Mouse (Mus musculus) lung, embryonic 14.5 days (tissue): ENCODE measurements around the gene Hey2. TPM values are rescaled to one million over a fixed set of nuclear protein-coding genes. Genes with fewer than 3 reads are reported as not detected.
A peak's percentile ranks its signal among the peaks of the same experiment; 100 is the strongest.

Experiments
- ATAC-seq: fragments of 200-750 bp; cut with Nextera tagmentation; 2 replicates; pipeline ENCODE4 v1.8.0; 2017; ENCODE audit warnings: mild to moderate bottlenecking, moderate TSS enrichment, moderate library complexity; ENCODE audit not compliant: insufficient read depth
- DNase-seq: peaks from one replicate; pipeline ENCODE4 v3.0.0-alpha.2; 2015
- H3K27ac ChIP-seq: fragments of 300-500 bp; sonication (generic); 2 replicates; pipeline ENCODE4 v1.5.1; 2014; ENCODE audit warnings: low read depth, mild to moderate bottlenecking, moderate library complexity
- H3K27me3 ChIP-seq: fragments of 300-500 bp; sonication (generic); 2 replicates; pipeline ENCODE4 v1.6.1; 2014; ENCODE audit warnings: low read length, control low read depth; ENCODE audit not compliant: insufficient read depth
- H3K36me3 ChIP-seq: fragments of 300-500 bp; sonication (generic); 2 replicates; pipeline ENCODE4 v1.6.1; 2014; ENCODE audit warnings: control low read depth; ENCODE audit not compliant: insufficient read depth
- H3K4me1 ChIP-seq: fragments of 300-500 bp; sonication (generic); 2 replicates; pipeline ENCODE4 v1.6.1; 2014; ENCODE audit warnings: antibody characterized with exemption, control low read depth; ENCODE audit not compliant: insufficient read depth
- H3K4me2 ChIP-seq: fragments of 300-500 bp; sonication (generic); 2 replicates; pipeline ENCODE4 v1.6.1; 2014; ENCODE audit warnings: mild to moderate bottlenecking
- H3K4me3 ChIP-seq: fragments of 300-500 bp; sonication (generic); 2 replicates; pipeline ENCODE4 v1.5.1; 2014; ENCODE audit warnings: low read depth, low read length
- H3K9ac ChIP-seq: fragments of 300-500 bp; sonication (generic); 2 replicates; pipeline ENCODE4 v1.6.1; 2014
- H3K9me3 ChIP-seq: fragments of 300-500 bp; sonication (generic); 2 replicates; pipeline ENCODE4 v1.6.1; 2016; ENCODE audit warnings: low read depth, low read length, control low read depth
- CTCF ChIP-seq: IDR thresholded peaks from 2 replicates; pipeline ENCODE4 v1.5.1; 2016; ENCODE audit warnings: antibody characterized with exemption, low read depth
- WGBS: fragments of 180-500 bp; shearing (Covaris S2); extraction: QIAGEN DNeasy Blood & Tissue Kit; methylation state at CpG from one replicate; pipeline ENCODE4 v1.1.7; 2014; 5-methylcytosine and 5-hydroxymethylcytosine counted together
- polyA plus RNA-seq: library from polyadenylated mRNA; unstranded; fragments of >200 nt; fragmentation: Nextera tagmentation; extraction: Ambion mirVana; gene quantifications from 2 replicates; pipeline ENCODE4 v1.2.1, GENCODE M21; 2014

Hey2 gene
- polyA plus RNA-seq, 1 experiment from 2014 or later: 2.2 TPM

GRCm38 (mm10) chr10:30803587-30804253 lies 38.9 kb downstream of the Hey2 start:
- no peaks in the 10 kb centered on the region for H3K27me3 ChIP-seq
- H3K4me3 ChIP-seq: peak overlapping the region; percentile 72
- no peaks in the 10 kb centered on the region for H3K4me1 ChIP-seq
- whole genome bisulfite sequencing: 28% methylated on average over 7 of the region's 7 CpGs
- no peak for TF ChIP-seq CTCF
- DNase-seq (no peak), ATAC-seq (peak; percentile 10; the same call in 1 of the 2 replicates)
- no peaks in the 10 kb centered on the region for H3K9me3 ChIP-seq
- peak overlapping the region; percentile 96 for H3K27ac ChIP-seq
- H3K36me3 ChIP-seq: no peaks in the 10 kb centered on the region
- H3K9ac ChIP-seq: peak overlapping the region; percentile 83
- peak overlapping the region; percentile 67 for H3K4me2 ChIP-seq

- H3K36me3 ChIP-seq: no peaks in the 10 kb centered on the region
- TF ChIP-seq CTCF: no peak
- ATAC-seq: peak; percentile 94
- no peaks in the 10 kb centered on the region for H3K4me1 ChIP-seq
- H3K9ac ChIP-seq: peak within 1 kb of the TSS; percentile 83
- H3K27me3 ChIP-seq: no peaks in the 10 kb centered on the region
- peak within 1 kb of the TSS; percentile 96 for H3K27ac ChIP-seq
- H3K4me3 ChIP-seq: peak within 1 kb of the TSS; percentile 72
- no peaks in the 10 kb centered on the region for H3K9me3 ChIP-seq
- under 1% methylated on average over 78 of the region's 89 CpGs for WGBS
- peak; percentile 85 for DNase-seq
- peak within 1 kb of the TSS; percentile 67 for H3K4me2 ChIP-seq
Measured at GRCm38 (mm10) chr10:30802681-30803586, 39.7 kb downstream of the Hey2 start, which contains the start of gene Ncoa7. Ncoa7 (minus strand) TSS chr10:30803326.

DNA sequence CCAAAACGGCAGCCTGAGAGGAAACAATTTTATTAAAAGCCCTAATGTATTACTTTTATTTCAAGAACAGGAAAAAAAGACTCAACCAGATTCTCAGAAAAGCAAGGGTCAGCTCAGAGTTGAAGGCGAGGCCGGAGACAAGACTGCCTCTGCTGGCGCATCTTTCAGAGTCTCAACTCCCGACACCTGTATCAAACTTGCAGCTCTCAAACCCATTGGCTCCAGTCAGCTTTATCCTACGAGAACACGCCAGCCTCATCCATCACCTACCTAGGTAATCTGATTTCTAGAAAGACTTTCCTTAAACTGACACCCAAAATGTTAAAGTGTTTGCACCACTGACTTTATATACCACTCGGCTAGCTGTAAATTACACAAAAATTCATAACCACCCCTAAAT lies 40.6 kb downstream of the Hey2 start:
- Histone ChIP-seq H3K4me3 (peak overlapping the region; percentile 72), H3K9ac (peak overlapping the region; percentile 83), H3K36me3 (no peaks in the 10 kb centered on the region), H3K4me2 (peak overlapping the region; percentile 67), H3K4me1 (no peaks in the 10 kb centered on the region), H3K27me3 (no peaks in the 10 kb centered on the region), H3K27ac (peak overlapping the region; percentile 96; the same call in 1 of the 2 replicates), H3K9me3 (no peaks in the 10 kb centered on the region)
- ATAC-seq (no peak), DNase-seq (peak; percentile 37)
- TF ChIP-seq CTCF: no peak
- 7% methylated on average over 8 of the region's 8 CpGs for WGBS

- Histone ChIP-seq H3K9me3 (no peaks in the 10 kb centered on the region; the same call in 1 of the 2 replicates), H3K9ac (no peak overlapping the region), H3K4me2 (no peak overlapping the region), H3K36me3 (no peaks in the 10 kb centered on the region), H3K27me3 (no peaks in the 10 kb centered on the region), H3K27ac (no peak overlapping the region), H3K4me3 (no peak overlapping the region), H3K4me1 (no peaks in the 10 kb centered on the region)
- ATAC-seq: no peak
- WGBS: 82% methylated on average over 2 of the region's 2 CpGs
- no peak for DNase-seq
- no peak for TF ChIP-seq CTCF
Measured at GRCm38 (mm10) chr10:30799713-30800450, 42.7 kb downstream of the Hey2 start.

DNA sequence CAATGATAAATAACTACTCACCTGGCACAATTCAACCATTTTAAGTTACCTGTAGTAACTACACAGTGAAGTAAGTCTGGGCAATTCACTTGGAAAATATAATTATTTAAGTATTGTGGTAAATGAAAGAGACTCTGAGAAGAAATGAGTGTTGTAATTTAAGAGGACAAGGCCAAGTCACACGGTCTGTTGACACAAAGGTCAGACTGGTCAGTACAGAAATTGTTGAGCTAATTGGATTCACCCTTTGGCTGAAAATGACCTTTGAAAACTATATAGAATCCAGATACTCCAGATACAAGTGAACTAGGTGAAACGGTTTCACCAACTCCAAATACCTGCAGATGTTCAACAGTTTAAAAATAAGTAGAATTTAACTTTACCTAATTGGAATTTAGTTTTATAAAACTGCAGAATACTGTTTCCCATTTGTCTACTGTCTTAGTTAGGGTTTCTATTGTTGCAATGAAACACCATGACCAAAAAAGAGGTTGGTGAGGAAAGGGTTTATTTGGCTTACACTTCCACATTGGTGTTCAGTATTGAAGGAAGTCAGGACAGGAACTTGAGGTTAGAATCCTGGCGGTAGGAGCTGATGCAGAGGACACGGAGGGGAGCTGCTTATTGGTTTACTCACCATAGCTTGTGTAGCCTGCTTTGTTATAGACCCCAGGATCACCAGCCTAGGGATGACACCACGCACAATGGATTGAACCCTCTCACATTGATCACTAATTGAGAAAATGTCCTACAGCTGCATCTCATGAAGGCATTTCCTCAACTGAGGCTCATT lies 45.9 kb downstream of the Hey2 start:
- Histone ChIP-seq H3K4me2 (no peak overlapping the region), H3K4me3 (no peak overlapping the region), H3K9me3 (no peaks in the 10 kb centered on the region; the same call in 1 of the 2 replicates), H3K9ac (no peak overlapping the region), H3K27ac (no peak overlapping the region), H3K36me3 (0 out of 2 replicates have a peak, but pooled peaks cover 4% of the 10 kb centered on the region), H3K27me3 (no peaks in the 10 kb centered on the region), H3K4me1 (no peaks in the 10 kb centered on the region)
- 86% methylated on average over 5 of the region's 5 CpGs for WGBS
- ATAC-seq (no peak), DNase-seq (no peak)
- TF ChIP-seq CTCF: no peak

DNA sequence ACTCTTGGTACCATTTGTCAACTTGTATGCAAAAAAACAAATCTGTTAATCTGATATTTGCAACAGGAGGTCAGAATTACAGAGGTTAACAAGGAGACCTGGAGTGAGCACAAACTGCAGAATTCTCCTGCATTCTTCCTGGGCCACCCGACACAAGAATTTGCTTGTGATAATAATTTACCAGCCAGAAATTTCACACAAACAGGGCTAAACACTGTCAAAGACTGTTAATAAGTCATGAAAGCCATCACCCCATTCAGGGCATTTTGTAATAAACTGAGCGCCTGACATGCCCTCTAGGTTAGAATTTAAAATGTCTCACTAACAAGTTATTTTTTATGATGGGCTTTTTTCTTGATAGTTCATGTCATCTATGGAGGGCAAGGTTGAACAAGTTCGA lies 51.6 kb downstream of the Hey2 start:
- no peak for TF ChIP-seq CTCF
- WGBS: 79% methylated on average over 3 of the region's 3 CpGs
- no peaks in the 10 kb centered on the region; the same call in 1 of the 2 replicates for H3K9me3 ChIP-seq
- H3K9ac ChIP-seq: no peak overlapping the region
- H3K4me2 ChIP-seq: no peak overlapping the region
- no peaks in the 10 kb centered on the region for H3K27me3 ChIP-seq
- no peak for DNase-seq
- H3K4me1 ChIP-seq: no peaks in the 10 kb centered on the region
- no peak overlapping the region for H3K27ac ChIP-seq
- H3K4me3 ChIP-seq: no peak overlapping the region
- no peak for ATAC-seq
- 0 out of 2 replicates have a peak, but pooled peaks cover 4% of the 10 kb centered on the region for H3K36me3 ChIP-seq
